10 mouse cellular contexts compared by ENCODE assay signal in genomic region chr1:190919725-190920469, GRCm38 (mm10).
"Had no signal": no experiment of that assay in that cellular context is flagged by ENCODE, and none has a peak within 500 bp of the region (broad histone marks: within the 10 kb centered on the region; RNA-seq: fewer than 3 reads in every experiment).

No protein-coding gene starts in this region.

- H3K4me1 ChIP-seq: hindbrain, embryonic 15.5 days; limb, embryonic 10.5 days; lung, embryonic 15.5 days; midbrain, embryonic 10.5 days; neural tube, embryonic 12.5 days had no signal

- H3K4me2 ChIP-seq: hindbrain, embryonic 15.5 days; lung, embryonic 15.5 days; neural tube, embryonic 12.5 days; stomach, embryonic 15.5 days had no signal

- H3K27ac ChIP-seq: hindbrain, embryonic 15.5 days; limb, embryonic 10.5 days; lung, embryonic 15.5 days; midbrain, embryonic 10.5 days; neural tube, embryonic 12.5 days; stomach, embryonic 15.5 days had no signal

- DNase-seq: kidney, adult 8-10 months; kidney, postnatal 25 days; midbrain, embryonic 14.5 days; thymus, postnatal 36 days had no signal

- H3K27me3 ChIP-seq: hindbrain, embryonic 15.5 days; lung, embryonic 15.5 days; neural tube, embryonic 12.5 days; stomach, embryonic 15.5 days had no signal

- H3K9ac ChIP-seq: hindbrain, embryonic 15.5 days; lung, embryonic 15.5 days; neural tube, embryonic 12.5 days; stomach, embryonic 15.5 days had no signal

- H3K4me3 ChIP-seq: hindbrain, embryonic 15.5 days; limb, embryonic 10.5 days; lung, embryonic 15.5 days; midbrain, embryonic 10.5 days; neural tube, embryonic 12.5 days; stomach, embryonic 15.5 days had no signal

- H3K36me3 ChIP-seq: hindbrain, embryonic 15.5 days; limb, embryonic 10.5 days; lung, embryonic 15.5 days; midbrain, embryonic 10.5 days; neural tube, embryonic 12.5 days; stomach, embryonic 15.5 days had no signal

- H3K9me3 ChIP-seq: hindbrain, embryonic 15.5 days; limb, embryonic 10.5 days; lung, embryonic 15.5 days; midbrain, embryonic 10.5 days; neural tube, embryonic 12.5 days; stomach, embryonic 15.5 days had no signal
